Mouse (Mus musculus) heart, embryonic 13.5 days (tissue): ENCODE measurements around the gene Mapkbp1. TPM values are rescaled to one million over a fixed set of nuclear protein-coding genes. Genes with fewer than 3 reads are reported as not detected.

ENCODE experiments used
- ATAC-seq: fragments of 200-750 bp; cut with Nextera tagmentation; 2 replicates; pipeline ENCODE4 v1.8.0; 2017; ENCODE audit warnings: moderate TSS enrichment; ENCODE audit not compliant: insufficient number of reproducible peaks, low FRiP score, low TSS enrichment; ENCODE audit errors: extremely low read depth
- H3K27ac ChIP-seq: fragments of 300-500 bp; sonication (generic); replicated peaks from 2 replicates; pipeline ENCODE4 v1.5.1; 2015; ENCODE audit warnings: moderate library complexity, mild to moderate bottlenecking, inconsistent platforms
- H3K27me3 ChIP-seq: fragments of 300-500 bp; sonication (generic); replicated peaks from 2 replicates; pipeline ENCODE4 v1.6.1; 2015; ENCODE audit warnings: mild to moderate bottlenecking, inconsistent platforms
- H3K36me3 ChIP-seq: fragments of 300-500 bp; sonication (generic); 2 replicates; pipeline ENCODE4 v1.6.1; 2015; ENCODE audit warnings: mild to moderate bottlenecking, inconsistent platforms
- H3K4me1 ChIP-seq: fragments of 300-500 bp; sonication (generic); 2 replicates; pipeline ENCODE4 v1.6.1; 2015; ENCODE audit warnings: inconsistent platforms
- H3K4me2 ChIP-seq: fragments of 300-500 bp; sonication (generic); 2 replicates; pipeline ENCODE4 v1.6.1; 2015; ENCODE audit warnings: inconsistent platforms, mild to moderate bottlenecking, moderate library complexity
- H3K4me3 ChIP-seq: fragments of 300-500 bp; sonication (generic); 2 replicates; pipeline ENCODE4 v1.5.1; 2015; ENCODE audit warnings: moderate library complexity, mild to moderate bottlenecking, inconsistent platforms
- H3K9ac ChIP-seq: fragments of 300-500 bp; sonication (generic); 2 replicates; pipeline ENCODE4 v1.6.1; 2015; ENCODE audit warnings: inconsistent platforms, mild to moderate bottlenecking, moderate library complexity
- H3K9me3 ChIP-seq: fragments of 300-500 bp; sonication (generic); 2 replicates; pipeline ENCODE4 v1.6.1; 2016; ENCODE audit warnings: inconsistent platforms
- WGBS: fragments of 180-500 bp; shearing (Covaris S2); methylation state at CpG from one replicate; pipeline ENCODE4 v1.1.7; 2015; ENCODE audit warnings: mixed read lengths; 5-methylcytosine and 5-hydroxymethylcytosine counted together
- microRNA-seq: library from miRNA; unstranded; fragments of <30 nt; microRNA quantifications from one replicate; pipeline ENCODE4, GENCODE M21; 2016
- polyA plus RNA-seq: library from polyadenylated mRNA; unstranded; fragments of >200 nt; fragmentation: Nextera tagmentation; extraction: Ambion mirVana; gene quantifications from 2 replicates; pipeline ENCODE4 v1.2.1, GENCODE M21; 2015

The Mapkbp1 gene
- polyA plus RNA-seq, 1 experiment from 2014 or later: 1.8 TPM

DNA sequence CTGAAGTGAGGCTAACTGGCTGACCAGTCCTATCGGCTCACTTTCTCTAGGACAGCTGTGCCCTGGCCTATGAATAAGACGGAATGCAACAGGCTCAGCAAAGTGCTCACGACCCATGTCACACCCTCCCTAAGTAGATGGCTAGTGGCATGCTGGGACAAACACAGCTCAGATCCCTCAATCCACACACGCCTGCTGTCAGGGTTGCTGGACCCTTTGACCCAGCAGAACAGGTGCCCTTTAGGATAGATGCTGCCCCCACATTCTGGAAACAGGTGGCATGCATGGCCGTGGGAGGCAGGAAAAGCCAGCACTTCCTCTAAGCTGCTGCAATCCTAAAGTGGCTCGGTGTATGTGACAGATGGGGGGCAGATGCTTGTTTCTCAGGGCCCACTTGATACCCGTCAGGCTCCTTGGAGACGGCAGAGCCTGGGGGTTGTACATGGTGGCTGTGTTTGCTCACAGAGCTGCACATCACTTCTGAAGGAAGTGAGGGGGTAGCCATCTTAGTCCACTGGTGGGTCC, 97.0 kb downstream of the Mapkbp1 start:
- no peak overlapping the region for H3K4me3 ChIP-seq
- no peak overlapping the region for H3K9ac ChIP-seq
- H3K9me3 ChIP-seq: no peaks in the 10 kb centered on the region
- H3K36me3 ChIP-seq: no peaks in the 10 kb centered on the region
- ATAC-seq: no peak
- no peak overlapping the region for H3K4me2 ChIP-seq
- H3K27ac ChIP-seq: no peak overlapping the region
- H3K27me3 ChIP-seq: peaks cover 25% of the 10 kb centered on the region
- H3K4me1 ChIP-seq: peaks cover 3% of the 10 kb centered on the region; the same call in 1 of the 2 replicates
- 66% methylated on average over 8 of the region's 8 CpGs for WGBS

DNA sequence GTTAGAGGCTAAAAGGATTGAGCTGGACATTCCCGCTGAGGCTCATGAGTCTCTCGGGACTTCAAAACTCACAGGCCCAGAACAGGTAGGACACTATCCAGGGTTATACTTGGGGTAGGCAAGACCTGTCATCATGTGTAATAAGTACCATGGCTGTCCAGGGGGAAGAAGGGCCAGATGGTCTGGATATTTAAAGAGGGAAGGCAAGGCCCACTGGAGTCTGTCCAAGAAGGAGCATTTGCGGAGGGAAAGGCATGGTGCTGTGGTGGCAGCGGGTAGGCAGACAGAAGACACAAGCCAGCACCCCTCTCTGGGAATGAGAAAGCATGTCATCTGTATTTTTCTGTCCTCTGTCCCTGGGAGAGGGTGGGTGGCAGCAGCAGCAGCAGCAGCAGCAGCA, 101.6 kb downstream of the Mapkbp1 start:
- Histone ChIP-seq H3K9me3 (no peaks in the 10 kb centered on the region), H3K27me3 (peaks cover 63% of the 10 kb centered on the region), H3K4me3 (no peak overlapping the region), H3K4me2 (no peak overlapping the region), H3K27ac (no peak overlapping the region; the same call in 1 of the 2 replicates), H3K4me1 (peaks cover 15% of the 10 kb centered on the region), H3K9ac (no peak overlapping the region), H3K36me3 (no peaks in the 10 kb centered on the region)
- whole genome bisulfite sequencing: 64% methylated on average over 4 of the region's 4 CpGs
- ATAC-seq: no peak

DNA sequence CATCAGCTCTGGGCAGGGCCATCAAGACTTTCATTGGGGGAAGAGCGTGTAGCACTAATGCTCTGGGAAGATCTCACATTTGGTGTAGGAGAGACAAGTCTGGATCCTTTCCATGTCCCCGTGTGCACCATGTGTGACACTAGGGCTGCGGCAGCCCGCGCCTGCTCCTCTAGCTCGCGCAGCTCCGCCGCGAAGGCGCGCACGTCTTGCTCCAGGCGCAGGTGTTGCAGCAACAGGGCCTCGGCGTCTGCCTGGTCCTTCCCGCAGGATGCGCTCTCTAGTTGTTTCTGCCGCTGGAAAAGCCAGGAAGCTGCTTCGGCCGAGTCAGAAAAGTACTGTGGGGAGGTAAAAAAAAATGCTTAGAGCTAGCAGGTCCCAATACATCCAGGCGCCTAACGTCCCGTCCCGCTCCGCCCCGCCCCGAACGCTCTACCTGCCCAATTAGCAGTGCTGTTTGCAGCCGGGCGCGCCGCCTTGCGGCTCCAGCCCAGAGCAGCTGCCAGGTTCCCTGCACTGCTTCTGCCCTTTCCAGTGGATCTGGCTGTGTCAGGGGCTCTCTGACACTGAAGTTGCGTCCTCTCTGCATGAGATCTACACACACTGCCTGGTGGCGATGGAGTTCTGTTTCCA, 103.7 kb downstream of the Mapkbp1 start:
- no peak overlapping the region for H3K27ac ChIP-seq
- 2% methylated on average over 36 of the region's 36 CpGs for WGBS
- H3K4me1 ChIP-seq: peaks cover 15% of the 10 kb centered on the region
- peak overlapping the region; percentile 75 for H3K4me2 ChIP-seq
- H3K9me3 ChIP-seq: no peaks in the 10 kb centered on the region
- ATAC-seq: no peak; the same call in 1 of the 2 replicates
- peak overlapping the region; percentile 56 for H3K9ac ChIP-seq
- peak overlapping the region; percentile 48 for H3K4me3 ChIP-seq
- no peaks in the 10 kb centered on the region for H3K36me3 ChIP-seq
- H3K27me3 ChIP-seq: peaks cover 64% of the 10 kb centered on the region

Small RNA genes lying within 50 kb of the gene (microRNA-seq; reads per million reads assigned to microRNA genes)
- gene Mir7665: not detected

Other genes with a start within 250 kb of the Mapkbp1 start
- gene Itpka, start 230.4 kb upstream of the Mapkbp1 start, polyA plus RNA-seq: 1.8 and 2.1 TPM in 2 replicates
- 0.10 and 0.19 TPM in 2 replicates for gene Ltk, start 212.3 kb upstream of the Mapkbp1 start, polyA plus RNA-seq
- gene Rpap1, start 185.2 kb upstream of the Mapkbp1 start, polyA plus RNA-seq: 17.6 and 19.4 TPM in 2 replicates
- 7.3 and 7.9 TPM in 2 replicates for gene Tyro3, start 175.0 kb upstream of the Mapkbp1 start, polyA plus RNA-seq
- gene Mga, start 75.5 kb upstream of the Mapkbp1 start, polyA plus RNA-seq: 15.4 and 17.7 TPM in 2 replicates
- gene Jmjd7, start 54.8 kb downstream of the Mapkbp1 start, polyA plus RNA-seq: 17.1 and 17.4 TPM in 2 replicates
- 1.7 and 1.9 TPM in 2 replicates for gene Gm28042, start 54.8 kb downstream of the Mapkbp1 start, polyA plus RNA-seq
- 1.1 and 1.3 TPM in 2 replicates for gene Pla2g4b, start 60.7 kb downstream of the Mapkbp1 start, polyA plus RNA-seq
- gene Ehd4, start 181.9 kb downstream of the Mapkbp1 start, polyA plus RNA-seq: 164 and 183 TPM in 2 replicates